Mouse (Mus musculus) stomach, embryonic 14.5 days (tissue): ENCODE measurements around the gene Lyve1. TPM values are rescaled to one million over a fixed set of nuclear protein-coding genes. Genes with fewer than 3 reads are reported as not detected.

Experiments
- ATAC-seq: fragments of 200-750 bp; cut with Nextera tagmentation; 2 replicates; pipeline ENCODE4 v1.8.0; 2017; ENCODE audit warnings: low read depth, moderate TSS enrichment; ENCODE audit not compliant: insufficient number of reproducible peaks, insufficient read depth, low FRiP score
- H3K27ac ChIP-seq: fragments of 300-500 bp; sonication (generic); 2 replicates; pipeline ENCODE4 v1.5.1; 2014; ENCODE audit warnings: mild to moderate bottlenecking, low read length, moderate library complexity, mixed read lengths
- H3K27me3 ChIP-seq: fragments of 300-500 bp; sonication (generic); 2 replicates; pipeline ENCODE4 v1.6.1; 2014; ENCODE audit warnings: low read length, control low read depth, mixed read lengths; ENCODE audit not compliant: control insufficient read depth, insufficient read depth
- H3K36me3 ChIP-seq: fragments of 300-500 bp; sonication (generic); 2 replicates; pipeline ENCODE4 v1.6.1; 2014; ENCODE audit warnings: mild to moderate bottlenecking, control low read depth, low read length, moderate library complexity, mixed read lengths; ENCODE audit not compliant: control insufficient read depth, insufficient read depth
- H3K4me1 ChIP-seq: fragments of 300-500 bp; sonication (generic); 2 replicates; pipeline ENCODE4 v1.6.1; 2014; ENCODE audit warnings: low read length, control low read depth, mixed read lengths; ENCODE audit not compliant: control insufficient read depth, insufficient read depth
- H3K4me2 ChIP-seq: fragments of 300-500 bp; sonication (generic); replicated peaks from 2 replicates; pipeline ENCODE4 v1.6.1; 2014; ENCODE audit warnings: low read depth, low read length, control low read depth
- H3K4me3 ChIP-seq: fragments of 300-500 bp; sonication (generic); 2 replicates; pipeline ENCODE4 v1.5.1; 2014; ENCODE audit warnings: low read depth, low read length, control low read depth
- H3K9ac ChIP-seq: fragments of 300-500 bp; sonication (generic); replicated peaks from 2 replicates; pipeline ENCODE4 v1.6.1; 2014; ENCODE audit warnings: low read depth, mild to moderate bottlenecking, control low read depth, low read length, moderate library complexity, mixed read lengths
- H3K9me3 ChIP-seq: fragments of 300-500 bp; sonication (generic); 2 replicates; pipeline ENCODE4 v1.6.1; 2016; ENCODE audit warnings: low read depth, low read length, control low read depth; ENCODE audit not compliant: control insufficient read depth
- WGBS: fragments of 180-500 bp; shearing (Covaris S2); extraction: QIAGEN DNeasy Blood & Tissue Kit; methylation state at CpG from one replicate; pipeline ENCODE4 v1.1.7; 2014; 5-methylcytosine and 5-hydroxymethylcytosine counted together
- polyA plus RNA-seq: library from polyadenylated mRNA; unstranded; fragments of >200 nt; fragmentation: Nextera tagmentation; extraction: Ambion mirVana; gene quantifications from 2 replicates; pipeline ENCODE4 v1.2.1, GENCODE M21; 2014

The Lyve1 gene
- polyA plus RNA-seq, 1 experiment from 2014 or later: 5.6 TPM

DNA sequence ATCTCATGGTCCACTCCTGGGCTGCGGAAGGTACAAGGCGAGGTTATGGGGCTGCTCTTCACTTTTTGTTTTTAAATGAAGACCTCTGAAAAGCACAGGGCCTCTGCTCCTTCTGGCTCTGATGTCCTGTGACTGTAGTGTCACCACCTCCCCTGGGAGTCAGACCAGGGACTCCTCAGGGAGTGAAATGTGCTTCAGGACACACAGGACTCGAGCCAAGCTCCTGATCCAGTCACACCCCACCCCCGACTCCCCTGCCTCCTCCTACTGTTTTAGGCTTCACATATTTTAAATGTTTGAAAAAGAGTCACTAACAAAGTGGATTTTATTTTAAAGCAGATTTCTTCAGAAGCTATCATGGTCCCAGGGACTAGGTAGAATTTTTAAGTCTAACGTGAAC lies 51.5 kb downstream of the Lyve1 start:
- peaks cover 5% of the 10 kb centered on the region; the same call in 1 of the 2 replicates for H3K4me1 ChIP-seq
- no peak for ATAC-seq
- 82% methylated on average over 5 of the region's 5 CpGs for WGBS

DNA sequence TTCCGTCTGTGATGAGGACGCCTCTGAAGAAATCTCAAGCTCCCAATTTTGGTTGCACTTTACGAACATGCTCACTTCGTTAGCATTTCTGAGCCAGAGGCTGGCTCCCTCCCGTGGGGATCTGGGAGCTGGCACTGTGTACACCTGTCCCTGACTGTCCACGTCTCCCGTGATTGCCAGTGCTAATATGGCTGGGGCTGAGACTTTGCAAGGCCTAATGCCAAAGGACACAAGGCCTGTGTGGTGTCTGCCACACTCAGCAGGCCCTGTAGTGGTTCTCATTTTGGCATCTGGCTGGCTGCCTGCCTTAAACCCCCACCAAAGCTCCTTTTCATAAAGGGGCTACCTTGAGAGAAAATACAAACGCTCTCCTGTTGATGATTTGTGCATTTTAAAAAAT lies 52.0 kb downstream of the Lyve1 start:
- Histone ChIP-seq H3K9ac (no peak overlapping the region), H3K4me1 (peaks cover 5% of the 10 kb centered on the region; the same call in 1 of the 2 replicates), H3K36me3 (peaks cover 10% of the 10 kb centered on the region; the same call in 1 of the 2 replicates), H3K9me3 (no peaks in the 10 kb centered on the region), H3K4me2 (no peak overlapping the region), H3K27me3 (no peaks in the 10 kb centered on the region), H3K4me3 (no peak overlapping the region), H3K27ac (no peak overlapping the region)
- ATAC-seq: no peak
- WGBS: 86% methylated on average over 8 of the region's 8 CpGs

More for the DNA sequence above, 51.5 kb downstream of the Lyve1 start:
- no peaks in the 10 kb centered on the region for H3K27me3 ChIP-seq
- H3K9ac ChIP-seq: no peak overlapping the region
- H3K4me3 ChIP-seq: no peak overlapping the region
- no peak overlapping the region for H3K4me2 ChIP-seq
- no peaks in the 10 kb centered on the region for H3K9me3 ChIP-seq
- peaks cover 10% of the 10 kb centered on the region; the same call in 1 of the 2 replicates for H3K36me3 ChIP-seq
- no peak overlapping the region for H3K27ac ChIP-seq

DNA sequence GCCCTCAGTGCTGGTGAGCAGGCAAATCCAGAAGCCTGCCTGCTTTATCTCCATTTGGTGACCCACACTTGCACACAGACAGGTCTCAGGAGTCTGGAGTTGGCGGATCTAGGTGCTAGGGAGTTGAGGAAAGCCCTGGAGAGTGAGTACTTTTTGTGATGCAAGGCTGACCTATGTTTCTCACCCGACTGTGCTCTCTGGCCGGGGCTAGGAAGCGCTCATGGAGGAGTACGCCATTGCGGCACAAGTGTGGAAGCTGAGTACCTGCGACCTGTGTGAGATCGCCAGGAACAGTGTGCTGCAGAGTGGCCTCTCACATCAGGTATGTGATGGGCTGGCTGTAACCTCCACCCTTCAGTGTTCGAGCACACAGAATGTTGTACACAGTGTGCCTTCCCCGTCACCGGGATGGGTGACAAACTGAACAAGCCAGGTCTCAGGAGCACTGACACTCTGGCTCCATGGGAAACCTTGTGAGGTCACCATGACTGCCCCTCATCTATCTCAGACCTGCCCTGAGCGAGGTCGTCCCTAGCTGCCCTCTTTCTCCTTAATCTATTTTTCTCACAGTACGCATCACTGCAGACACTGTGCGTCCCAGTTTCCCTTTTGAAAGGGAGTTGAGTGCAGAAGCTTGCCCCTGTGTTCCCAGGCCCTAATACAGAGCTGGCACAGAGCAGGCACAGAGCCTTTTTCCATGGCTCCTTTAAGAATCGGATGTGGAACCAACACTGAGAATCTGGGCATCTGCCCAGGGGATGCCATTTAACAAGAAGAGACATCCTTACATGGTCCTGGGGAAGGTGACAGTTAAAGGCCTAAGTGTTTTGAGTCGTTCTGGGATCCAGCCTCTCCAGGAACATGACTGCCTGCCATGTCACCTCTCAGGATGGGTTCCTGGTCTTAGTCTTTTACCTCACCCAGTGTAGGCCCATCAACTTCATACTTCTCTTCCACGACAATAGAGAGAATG lies 53.2 kb downstream of the Lyve1 start:
- Histone ChIP-seq H3K27me3 (no peaks in the 10 kb centered on the region), H3K9ac (no peak overlapping the region), H3K4me1 (peaks cover 5% of the 10 kb centered on the region; the same call in 1 of the 2 replicates), H3K4me3 (no peak overlapping the region), H3K27ac (no peak overlapping the region), H3K36me3 (peaks cover 4% of the 10 kb centered on the region; the same call in 1 of the 2 replicates), H3K9me3 (no peaks in the 10 kb centered on the region), H3K4me2 (no peak overlapping the region)
- ATAC-seq: no peak
- WGBS: 80% methylated on average over 18 of the region's 18 CpGs

DNA sequence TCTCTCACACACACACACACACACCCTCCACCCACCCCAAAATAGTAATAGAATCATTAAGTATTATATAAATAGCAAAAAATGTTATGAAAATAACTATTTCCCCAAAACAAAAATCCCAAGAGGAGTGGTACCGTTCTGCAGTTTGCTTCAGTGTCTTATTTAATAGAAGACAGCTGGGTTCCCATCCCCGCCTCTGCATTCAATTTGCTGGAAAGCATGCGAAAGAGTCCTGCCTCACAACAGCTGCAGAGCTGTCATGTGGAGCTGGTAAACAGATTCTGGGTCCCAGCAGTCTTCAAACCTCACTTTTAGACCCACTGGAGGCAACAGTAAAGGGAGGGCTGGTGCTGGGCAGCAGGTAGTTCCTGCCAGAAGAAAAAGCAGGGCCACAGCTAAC lies 54.1 kb downstream of the Lyve1 start:
- H3K9me3 ChIP-seq: no peaks in the 10 kb centered on the region
- no peak for ATAC-seq
- H3K4me3 ChIP-seq: no peak overlapping the region
- no peaks in the 10 kb centered on the region for H3K36me3 ChIP-seq
- no peak overlapping the region for H3K4me2 ChIP-seq
- peaks cover 5% of the 10 kb centered on the region; the same call in 1 of the 2 replicates for H3K4me1 ChIP-seq
- H3K27ac ChIP-seq: no peak overlapping the region
- no peaks in the 10 kb centered on the region for H3K27me3 ChIP-seq
- whole genome bisulfite sequencing: 50% methylated on average over 3 of the region's 3 CpGs
- H3K9ac ChIP-seq: no peak overlapping the region

DNA sequence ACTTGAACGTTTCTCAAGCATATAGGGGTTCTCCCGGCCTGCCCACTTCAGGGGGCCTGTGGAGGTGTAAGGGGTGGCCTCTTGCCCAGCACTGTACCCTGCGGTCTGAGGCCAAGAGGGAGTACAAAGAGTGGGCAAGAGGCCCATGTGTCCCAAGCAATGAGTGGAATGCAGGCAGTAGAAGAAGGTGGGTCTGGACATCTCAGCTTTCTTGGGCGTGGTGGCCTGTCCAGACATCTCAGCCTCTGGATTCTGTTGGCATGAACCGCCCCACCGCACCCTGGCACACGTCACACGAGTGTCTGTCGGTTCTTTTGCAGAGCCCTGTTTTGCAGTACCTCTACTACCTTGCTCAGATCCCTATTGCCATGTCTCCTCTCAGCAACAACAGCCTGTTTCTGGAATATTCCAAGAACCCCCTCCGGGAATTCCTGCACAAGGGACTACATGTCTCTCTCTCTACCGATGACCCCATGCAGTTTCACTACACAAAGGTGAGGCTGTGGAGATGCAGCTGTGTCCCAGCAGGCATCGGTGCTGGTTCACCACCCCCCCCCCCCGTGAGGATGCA lies 55.5 kb downstream of the Lyve1 start:
- H3K4me3 ChIP-seq: no peak overlapping the region

DNA sequence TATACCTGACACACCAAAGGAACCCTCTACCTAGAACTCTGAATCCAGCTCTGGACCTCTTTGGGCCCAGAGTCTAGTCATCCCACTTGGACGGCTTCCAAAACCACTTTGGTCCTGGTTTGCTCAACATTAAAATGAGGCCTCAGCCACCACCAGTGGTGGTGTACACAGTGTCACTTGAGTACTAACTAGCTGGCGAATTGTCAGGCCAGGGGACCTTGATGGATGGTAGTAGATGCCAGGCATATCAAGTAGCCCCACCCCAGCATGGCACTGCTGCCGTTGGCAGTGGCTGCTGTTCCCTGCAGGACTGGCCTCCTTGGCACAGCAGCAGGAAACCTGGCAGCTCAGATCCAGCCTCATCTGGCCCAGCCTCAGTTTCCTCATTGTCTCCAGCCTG lies 58.8 kb downstream of the Lyve1 start:
- Histone ChIP-seq H3K27ac (no peak overlapping the region), H3K36me3 (no peaks in the 10 kb centered on the region), H3K4me2 (no peak overlapping the region), H3K4me1 (peaks cover 1% of the 10 kb centered on the region; the same call in 1 of the 2 replicates), H3K4me3 (no peak overlapping the region), H3K9ac (no peak overlapping the region), H3K27me3 (no peaks in the 10 kb centered on the region), H3K9me3 (no peaks in the 10 kb centered on the region)
- 68% methylated on average over 3 of the region's 3 CpGs for WGBS
- no peak for ATAC-seq

More for the DNA sequence above, 55.5 kb downstream of the Lyve1 start:
- WGBS: 88% methylated on average over 13 of the region's 13 CpGs
- no peak overlapping the region for H3K9ac ChIP-seq
- H3K36me3 ChIP-seq: no peaks in the 10 kb centered on the region
- H3K27me3 ChIP-seq: no peaks in the 10 kb centered on the region
- H3K4me1 ChIP-seq: peaks cover 5% of the 10 kb centered on the region; the same call in 1 of the 2 replicates
- H3K4me2 ChIP-seq: no peak overlapping the region
- no peak for ATAC-seq
- no peaks in the 10 kb centered on the region for H3K9me3 ChIP-seq
- H3K27ac ChIP-seq: no peak overlapping the region

DNA sequence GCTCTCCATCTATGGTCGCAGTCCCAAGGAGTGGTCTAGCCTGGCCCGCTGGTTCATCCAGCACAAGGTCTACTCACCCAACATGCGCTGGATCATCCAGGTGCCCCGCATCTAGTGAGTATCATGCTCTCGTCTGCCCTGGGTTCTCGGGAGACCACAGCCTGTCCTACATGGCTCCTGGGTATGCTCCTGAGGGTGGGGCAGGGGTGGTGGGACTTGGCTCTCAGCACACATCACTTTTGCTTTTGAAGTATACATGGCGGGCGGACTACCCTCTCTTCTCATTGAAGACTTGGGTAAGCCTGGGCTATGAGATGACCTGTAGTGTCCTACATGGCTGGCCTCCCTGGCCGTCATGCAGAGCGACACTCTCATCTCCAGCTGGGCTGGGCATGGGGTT lies 59.9 kb downstream of the Lyve1 start:
- no peaks in the 10 kb centered on the region for H3K36me3 ChIP-seq
- no peak overlapping the region for H3K4me3 ChIP-seq
- H3K4me2 ChIP-seq: no peak overlapping the region
- 98% methylated on average over 10 of the region's 10 CpGs for WGBS
- H3K27ac ChIP-seq: no peak overlapping the region
- H3K4me1 ChIP-seq: no peaks in the 10 kb centered on the region
- no peak overlapping the region for H3K9ac ChIP-seq
- no peaks in the 10 kb centered on the region for H3K27me3 ChIP-seq
- ATAC-seq: no peak
- H3K9me3 ChIP-seq: no peaks in the 10 kb centered on the region

DNA sequence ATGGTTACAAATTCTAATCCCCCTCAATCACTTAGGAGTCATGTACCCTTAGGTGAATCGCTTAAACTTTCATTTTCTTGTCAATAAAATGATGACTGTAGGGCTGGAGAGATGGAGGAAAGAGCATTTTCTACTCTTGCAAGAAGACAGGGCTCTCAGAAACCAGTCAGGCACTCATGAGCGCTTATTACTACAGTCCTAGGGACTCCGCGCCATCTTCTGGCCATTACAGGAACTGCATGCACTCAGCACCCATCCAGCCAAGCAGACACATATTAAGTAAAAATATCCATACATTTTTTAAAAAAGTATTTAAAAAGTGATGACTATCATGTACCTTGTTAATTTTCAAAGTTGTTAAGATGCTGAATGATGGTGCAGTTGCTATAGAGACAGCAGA lies 62.0 kb downstream of the Lyve1 start:
- H3K9ac ChIP-seq: no peak overlapping the region
- no peaks in the 10 kb centered on the region for H3K4me1 ChIP-seq
- H3K27me3 ChIP-seq: no peaks in the 10 kb centered on the region
- H3K4me2 ChIP-seq: no peak overlapping the region
- no peak overlapping the region for H3K27ac ChIP-seq
- WGBS: under 1% methylated on average over 4 of the region's 4 CpGs
- no peak overlapping the region for H3K4me3 ChIP-seq
- H3K9me3 ChIP-seq: no peaks in the 10 kb centered on the region
- no peak for ATAC-seq
- H3K36me3 ChIP-seq: no peaks in the 10 kb centered on the region
